Mouse (Mus musculus) erythroid progenitor cell, adult 5-6 weeks (primary cell): ENCODE results near the gene Tcta. TPM values are rescaled to one million over a fixed set of nuclear protein-coding genes. Genes with fewer than 3 reads are reported as not detected.
"Not testable (repeated sequence)": the region's sequence is repeated elsewhere in the genome, so short reads cannot be mapped to it uniquely, and the experiment has no call there.

ENCODE experiments used
- ATAC-seq: replicated peaks from 2 replicates; pipeline ENCODE4 v1.8.0; 2016; ENCODE audit warnings: moderate number of reproducible peaks, mild to moderate bottlenecking, moderate TSS enrichment, inconsistent platforms; ENCODE audit not compliant: poor library complexity, low FRiP score, severe bottlenecking
- total RNA-seq, 2 experiments: library from RNA; stranded (forward) in 1 of 2; stranded (reverse) in 1 of 2; fragments of 150-400 nt in 1 of 2; fragments of 186-747, 209-891 nt in 1 of 2; gene quantifications; 2 replicates each; pipeline versions ENCODE4 v1.2.3 to v1.2.4; 2015 to 2017; ENCODE audit warnings: low replicate concordance in 2 of 2

The Tcta gene
- total RNA-seq, 2 experiments from 2014 or later: 2.3 to 5.9 TPM

DNA sequence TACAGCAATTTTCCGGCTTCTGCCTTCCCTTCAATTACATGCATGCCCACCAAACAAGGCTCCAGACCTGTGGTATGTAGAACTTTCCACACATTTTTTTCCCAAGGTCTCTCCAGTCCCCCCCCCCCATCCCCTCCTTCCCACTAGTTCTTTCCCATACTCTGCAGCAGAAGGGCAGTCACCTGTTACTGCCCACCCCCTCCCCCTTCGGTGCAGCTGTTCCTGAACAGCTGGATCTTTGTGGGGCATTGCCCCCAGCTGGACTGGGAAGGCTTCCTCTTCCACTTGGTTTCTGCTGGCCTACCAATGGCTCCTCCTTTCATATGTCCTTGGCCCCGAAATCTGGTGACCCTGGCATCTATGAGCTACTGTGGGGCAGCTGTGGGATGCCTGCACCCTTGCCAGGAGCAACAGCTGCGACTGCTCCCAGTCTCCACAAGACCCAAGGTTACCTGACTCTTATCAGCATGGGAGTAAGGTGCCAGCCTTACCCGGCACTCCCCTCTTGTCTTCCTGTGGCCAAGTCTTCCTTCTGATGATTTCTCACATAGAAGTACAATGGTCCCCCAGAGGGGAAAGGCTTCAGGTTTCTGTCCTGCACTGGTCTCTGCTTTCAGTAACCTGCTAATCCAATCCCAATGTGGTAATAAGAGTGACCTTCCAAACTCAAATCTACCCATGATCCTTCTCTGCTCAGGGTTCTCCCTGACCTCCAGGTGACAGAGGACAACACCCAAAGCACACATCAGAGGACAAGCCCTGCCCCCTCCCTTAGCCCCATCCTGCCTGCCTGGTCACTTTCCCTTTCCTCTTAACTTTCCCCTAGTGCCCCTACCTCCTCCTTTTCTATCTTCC is 31.3 kb downstream of the Tcta start:
- no peak for ATAC-seq

DNA sequence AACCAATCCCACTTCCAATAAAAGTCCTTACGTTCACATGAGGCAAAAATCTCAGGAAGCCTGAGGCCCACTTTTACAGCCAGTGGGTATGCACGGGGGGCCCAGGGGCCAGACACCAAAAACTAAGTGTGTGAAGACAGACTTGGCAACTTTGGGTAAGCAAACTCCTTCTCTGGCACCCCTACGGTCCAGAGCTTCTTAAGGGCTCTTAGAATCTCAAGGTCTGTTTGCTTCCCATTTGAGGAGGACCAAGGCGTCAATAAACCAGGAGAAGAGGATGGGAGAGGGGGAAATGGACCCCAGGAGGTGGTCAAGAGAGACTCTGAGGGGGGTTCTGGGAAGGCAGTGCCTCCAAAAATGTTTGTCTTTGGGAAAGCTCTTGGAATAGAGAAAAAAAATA is 32.5 kb downstream of the Tcta start:
- ATAC-seq: no peak

DNA sequence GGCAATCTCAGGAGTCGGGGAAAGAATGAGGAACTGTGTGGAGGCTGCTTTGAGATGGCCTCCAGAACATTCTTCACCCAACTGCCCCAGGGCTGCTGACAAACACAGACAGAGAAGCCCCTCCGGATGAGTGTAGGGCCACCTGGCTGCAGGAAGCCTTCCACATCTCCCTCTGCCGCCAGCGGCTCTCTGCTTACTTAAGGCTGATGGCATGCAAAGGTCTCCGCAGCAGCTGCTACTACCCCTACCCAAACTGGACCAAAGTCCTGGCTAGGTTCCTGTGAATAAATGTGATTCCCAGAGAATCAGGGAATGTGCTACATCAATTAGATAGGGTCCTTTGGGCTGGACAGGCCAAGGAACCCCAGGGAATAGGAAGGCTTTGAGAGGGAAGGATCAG is 33.3 kb downstream of the Tcta start:
- no peak for ATAC-seq

DNA sequence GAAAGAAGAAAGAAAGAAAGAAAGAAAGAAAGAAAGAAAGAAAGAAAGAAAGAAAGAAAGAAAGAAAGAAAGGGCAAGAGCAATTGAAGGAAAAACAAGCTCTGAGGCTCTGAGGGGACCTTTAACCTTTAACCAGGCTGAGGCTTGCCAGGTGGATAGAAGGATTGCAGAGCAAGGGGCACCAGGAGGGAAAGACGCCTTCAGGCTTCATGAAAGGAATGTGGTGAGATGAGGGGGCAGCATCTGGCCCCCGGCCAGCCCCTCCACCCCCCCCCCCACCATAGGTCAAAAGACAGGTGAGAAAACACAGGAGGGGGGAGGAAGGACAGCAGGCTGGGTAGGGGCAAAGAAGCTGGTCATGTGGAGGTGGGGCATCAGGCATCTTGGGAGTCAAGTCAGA is 34.0 kb downstream of the Tcta start:
- no peak for ATAC-seq

DNA sequence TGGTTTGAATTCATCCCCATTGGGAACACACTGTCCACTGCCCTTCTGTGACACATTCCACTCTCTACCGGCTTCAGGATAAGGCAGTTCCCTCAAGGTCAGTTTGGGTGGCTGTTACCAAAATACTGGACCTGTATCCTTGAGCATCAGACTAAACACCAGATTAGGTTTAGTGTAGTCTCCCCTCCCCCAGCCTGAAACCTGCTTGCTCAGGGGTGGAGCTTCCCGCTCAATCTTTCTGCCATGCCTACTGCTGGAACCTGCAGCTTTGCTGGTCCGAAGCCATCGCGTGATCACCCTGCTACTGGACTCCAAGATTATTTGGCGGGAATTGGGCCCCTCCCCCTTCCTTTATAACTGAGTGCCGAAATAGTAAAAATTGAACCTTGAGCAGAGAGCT is 37.3 kb downstream of the Tcta start:
- not testable (repeated sequence) for ATAC-seq

DNA sequence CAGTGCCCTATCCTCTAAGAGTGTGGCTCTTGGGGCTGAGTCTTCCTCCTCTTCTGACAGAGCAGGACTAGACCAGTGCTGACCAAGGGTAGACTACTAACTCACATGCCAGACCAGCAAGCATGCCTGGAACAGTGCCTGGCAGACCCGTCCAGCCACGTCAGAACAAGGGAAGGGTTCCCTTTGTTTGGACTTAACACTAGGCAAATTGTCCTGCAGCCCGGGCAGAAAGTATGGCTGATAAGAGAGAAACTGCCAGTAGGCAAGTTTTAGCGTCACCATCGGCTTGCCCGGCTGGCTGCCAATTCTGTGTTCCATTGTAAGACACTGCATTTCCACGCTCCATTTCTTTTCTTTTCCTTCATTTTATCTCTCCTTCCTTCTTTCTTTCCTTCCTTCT is 38.3 kb downstream of the Tcta start:
- no peak for ATAC-seq

DNA sequence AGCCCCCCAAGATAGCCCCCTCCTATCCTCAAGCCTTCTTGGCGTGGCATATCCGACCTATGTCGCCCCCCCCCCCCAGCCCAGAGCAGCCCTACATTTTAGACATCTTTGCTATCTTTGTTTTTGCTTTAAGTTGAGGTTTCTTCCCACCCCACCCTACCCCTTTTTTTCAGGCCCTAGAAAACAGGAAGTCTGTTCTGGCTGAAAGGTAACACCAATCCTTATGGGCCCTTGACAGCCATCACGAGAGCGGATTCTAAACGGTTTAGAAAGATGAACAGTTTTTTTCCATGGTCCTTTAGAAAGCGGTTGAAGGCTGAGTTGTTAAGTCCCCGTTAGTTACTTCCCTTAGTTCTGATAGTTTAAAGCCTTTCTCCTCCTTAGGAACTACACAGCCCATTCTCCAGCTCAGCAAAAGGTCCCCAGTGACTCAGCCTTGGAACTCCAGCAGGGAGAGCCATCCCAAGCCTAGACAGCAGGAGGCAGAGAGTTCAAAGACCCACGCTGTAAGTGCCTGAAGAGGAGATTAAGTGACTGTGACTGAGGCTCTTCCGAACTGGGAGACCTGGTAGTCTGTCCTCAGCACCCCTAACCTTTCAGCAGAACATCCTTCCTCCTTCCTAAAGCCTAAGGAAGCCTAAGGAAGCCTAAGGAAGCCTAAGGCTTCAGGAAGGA is 39.6 kb downstream of the Tcta start:
- ATAC-seq: no peak

DNA sequence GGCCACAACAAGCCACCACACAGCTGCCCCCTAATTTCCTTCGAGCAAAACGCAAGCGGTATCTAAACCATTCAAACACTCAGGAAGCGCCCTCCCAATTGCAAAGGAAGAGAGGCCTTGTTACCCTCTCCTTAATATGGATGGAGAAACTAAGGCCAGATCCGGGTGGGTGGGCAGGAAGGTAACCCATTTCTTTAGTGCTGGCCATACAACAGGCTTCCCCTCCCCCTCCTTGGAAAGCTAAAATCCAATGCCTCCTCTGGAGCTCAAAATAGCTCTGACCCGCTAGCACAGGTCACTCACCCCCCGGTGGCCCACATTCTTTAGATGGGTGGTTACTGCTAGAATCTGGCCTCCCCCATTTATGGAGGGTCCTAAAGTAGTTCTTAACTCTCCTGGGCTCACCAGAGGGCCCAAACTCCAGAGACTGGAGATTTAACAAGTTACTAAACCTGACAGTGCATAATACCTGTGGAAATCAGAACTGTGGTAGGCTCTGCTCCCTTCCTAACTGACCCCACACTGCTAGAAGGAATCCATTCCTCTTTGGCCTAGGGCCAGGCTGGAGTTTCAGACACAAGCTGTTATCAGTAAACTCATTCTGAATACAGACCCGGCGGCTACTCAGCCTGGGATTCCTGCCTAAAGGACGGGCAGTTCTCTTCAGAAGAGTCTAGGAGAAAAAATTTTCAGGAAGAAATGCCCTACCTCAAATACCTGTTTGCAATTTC is 41.6 kb downstream of the Tcta start:
- ATAC-seq: no peak

DNA sequence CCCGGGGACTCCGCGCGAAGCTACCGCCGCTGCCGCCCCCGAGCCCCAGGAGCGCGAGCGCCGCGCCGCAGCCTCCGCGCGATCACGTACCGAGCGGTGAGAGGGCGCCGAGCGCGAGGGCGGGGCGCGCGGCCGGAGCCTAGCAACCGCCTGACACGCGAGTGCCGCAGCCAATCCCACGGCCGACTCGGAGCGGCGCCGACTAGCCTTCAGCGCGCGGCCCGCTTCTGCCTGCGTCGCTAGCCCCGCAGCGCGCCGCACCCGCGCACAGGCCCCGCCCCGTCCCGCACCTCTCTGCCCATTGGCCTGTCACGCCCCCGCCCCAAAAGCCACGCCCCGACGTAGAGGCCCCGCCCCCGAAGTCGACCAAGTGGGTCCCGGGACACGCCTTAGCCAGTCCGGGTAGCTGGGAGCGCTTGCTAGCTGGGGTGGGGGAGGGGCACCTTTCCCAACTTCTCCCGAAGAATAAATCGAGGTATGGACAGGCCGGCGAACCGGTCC is 42.2 kb downstream of the Tcta start, which contains the start of gene Dag1:
TSS of gene Dag1 (minus strand) at position 269 of the 501 bp plus-strand sequence.
- peak; percentile 96 for ATAC-seq

DNA sequence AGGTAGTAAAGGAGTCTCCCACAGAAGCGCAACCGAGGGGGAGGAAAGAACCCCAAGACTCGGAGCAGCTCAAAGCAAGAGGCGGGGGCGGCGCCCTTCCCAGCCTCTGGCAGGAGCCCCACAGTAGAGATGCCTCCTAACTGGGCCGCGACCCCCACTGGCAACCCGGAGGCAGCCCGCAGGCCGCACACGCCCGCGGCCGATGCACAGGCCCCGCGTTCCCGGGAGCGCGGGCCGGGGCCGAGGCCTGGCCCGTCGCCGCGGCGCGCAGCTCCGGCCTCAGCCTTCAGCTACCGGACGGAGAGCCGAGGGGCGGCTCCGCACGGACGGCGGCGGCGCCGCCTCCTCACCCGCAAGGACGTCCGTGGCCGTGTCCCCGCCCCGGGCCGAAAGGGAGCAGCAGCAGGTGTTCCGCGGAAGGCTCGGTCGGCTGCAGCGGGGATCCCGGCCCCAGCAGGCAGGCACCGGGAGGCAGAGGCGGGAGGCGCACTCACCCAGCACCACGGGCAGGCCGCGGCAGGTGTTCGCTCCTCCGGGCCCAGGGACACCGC is 42.8 kb downstream of the Tcta start:
- peak; percentile 69 for ATAC-seq

DNA sequence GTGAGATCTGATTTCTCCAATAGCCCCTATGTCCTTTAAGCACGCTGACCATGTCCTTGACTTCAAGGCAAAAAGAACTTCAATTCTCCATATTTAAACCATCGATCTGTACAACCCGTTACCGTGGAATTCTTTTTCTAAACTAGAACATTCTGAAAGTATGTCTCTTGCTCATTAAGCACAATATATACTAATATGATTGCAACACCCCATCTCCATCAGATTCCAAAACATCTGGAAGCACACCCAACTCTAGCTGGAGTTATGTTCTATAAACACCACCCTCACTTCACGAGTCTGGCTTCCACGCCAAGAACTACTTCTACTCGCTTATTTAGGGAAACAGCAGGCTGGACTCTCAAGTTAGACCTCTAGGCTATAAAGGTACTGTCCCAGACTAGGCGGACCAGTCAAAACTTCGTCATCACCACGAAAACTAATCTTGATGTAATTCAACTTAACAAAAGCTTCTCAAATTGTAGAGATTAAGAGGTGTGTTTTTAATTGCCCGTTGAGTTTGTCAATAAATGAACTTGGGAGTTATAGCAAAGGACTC is 43.4 kb downstream of the Tcta start:
- ATAC-seq: no peak

DNA sequence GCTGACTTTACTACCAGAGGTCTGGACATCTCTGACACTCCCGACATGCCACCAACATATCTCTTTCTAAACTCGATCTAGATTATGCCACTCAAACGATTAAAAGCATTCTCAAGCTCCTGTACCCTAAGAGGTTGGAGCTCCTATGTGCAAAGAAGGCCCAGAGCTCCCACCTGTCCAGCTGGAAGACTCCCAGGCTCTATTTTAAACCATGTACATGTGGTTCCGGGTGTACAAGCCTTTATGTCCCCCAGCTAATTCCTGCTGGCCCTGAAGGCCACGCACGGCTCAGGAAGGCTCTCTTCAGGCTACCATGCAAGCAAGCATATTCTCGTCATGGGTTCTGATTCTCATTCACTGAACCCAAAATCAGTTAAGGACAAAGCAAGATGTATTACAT is 44.1 kb downstream of the Tcta start:
- no peak for ATAC-seq

DNA sequence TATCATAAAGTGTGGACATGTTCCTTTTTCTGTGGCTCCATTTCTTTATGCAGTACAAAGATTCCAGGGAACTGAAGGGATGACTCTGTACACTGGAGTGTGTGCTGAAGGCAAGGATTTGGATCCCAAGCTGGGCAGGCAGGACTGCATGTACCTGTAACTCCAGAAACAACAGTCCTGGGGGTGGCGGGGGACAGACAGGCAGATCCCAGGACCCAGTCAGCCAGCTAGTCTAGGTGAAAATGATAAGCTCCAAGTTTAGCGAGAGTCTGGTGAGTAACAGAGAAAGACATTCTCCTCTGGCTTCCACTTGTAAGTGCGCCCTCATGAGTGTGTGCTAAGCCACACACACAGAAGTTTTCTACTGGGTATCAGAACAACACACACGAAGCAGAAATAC is 45.4 kb downstream of the Tcta start:
- no peak for ATAC-seq

Other genes with a start within 250 kb of the Tcta start
- gene Mst1, start 225.7 kb downstream of the Tcta start, total RNA-seq (2015; ENCODE audit: low replicate concordance): 22.0 and 63.3 TPM in 2 replicates
- gene Mst1, start 225.7 kb downstream of the Tcta start, total RNA-seq (2017; ENCODE audit: low replicate concordance): 7.7 and 14.1 TPM in 2 replicates
- 1,337 and 1,464 TPM in 2 replicates for gene Rnf123, start 222.8 kb downstream of the Tcta start, total RNA-seq (2015; ENCODE audit: low replicate concordance)
- gene Rnf123, start 222.8 kb downstream of the Tcta start, total RNA-seq (2017; ENCODE audit: low replicate concordance): 890 and 970 TPM in 2 replicates
- gene Apeh, start 211.6 kb downstream of the Tcta start, total RNA-seq (2015; ENCODE audit: low replicate concordance): 265 and 389 TPM in 2 replicates
- gene Apeh, start 211.6 kb downstream of the Tcta start, total RNA-seq (2017; ENCODE audit: low replicate concordance): 454 and 497 TPM in 2 replicates
- gene Bsn, start 115.8 kb downstream of the Tcta start, total RNA-seq (2015; ENCODE audit: low replicate concordance): under 0.01 and 0.42 TPM in 2 replicates
- 1.5 TPM in 1 of 2 replicates, not detected in the other for gene Bsn, start 115.8 kb downstream of the Tcta start, total RNA-seq (2017; ENCODE audit: low replicate concordance)
- gene Dag1, start 42.2 kb downstream of the Tcta start, total RNA-seq (2015; ENCODE audit: low replicate concordance): 11.2 and 14.3 TPM in 2 replicates
- gene Dag1, start 42.2 kb downstream of the Tcta start, total RNA-seq (2017; ENCODE audit: low replicate concordance): 5.4 and 6.3 TPM in 2 replicates
- gene Nicn1, start 15.7 kb downstream of the Tcta start, total RNA-seq (2015; ENCODE audit: low replicate concordance): not detected in 2 replicates
- 0.64 and 0.91 TPM in 2 replicates for gene Nicn1, start 15.7 kb downstream of the Tcta start, total RNA-seq (2017; ENCODE audit: low replicate concordance)
- not detected in 2 replicates for gene Amt, start 9.3 kb downstream of the Tcta start, total RNA-seq (2015; ENCODE audit: low replicate concordance)
- not detected in 2 replicates for gene Amt, start 9.3 kb downstream of the Tcta start, total RNA-seq (2017; ENCODE audit: low replicate concordance)
- 157 and 175 TPM in 2 replicates for gene Rhoa, start within 50 bp of the Tcta start, total RNA-seq (2015; ENCODE audit: low replicate concordance)
- 253 and 313 TPM in 2 replicates for gene Rhoa, start within 50 bp of the Tcta start, total RNA-seq (2017; ENCODE audit: low replicate concordance)
- gene Gpx1, start 32.7 kb upstream of the Tcta start, total RNA-seq (2015; ENCODE audit: low replicate concordance): 4,218 and 4,387 TPM in 2 replicates
- gene Gpx1, start 32.7 kb upstream of the Tcta start, total RNA-seq (2017; ENCODE audit: low replicate concordance): 2,703 and 2,741 TPM in 2 replicates
- 162 and 251 TPM in 2 replicates for gene Usp4, start 41.7 kb upstream of the Tcta start, total RNA-seq (2015; ENCODE audit: low replicate concordance)
- 123 and 148 TPM in 2 replicates for gene Usp4, start 41.7 kb upstream of the Tcta start, total RNA-seq (2017; ENCODE audit: low replicate concordance)
- 2.1 and 2.2 TPM in 2 replicates for gene 1700102P08Rik, start 86.6 kb upstream of the Tcta start, total RNA-seq (2015; ENCODE audit: low replicate concordance)
- 1.2 and 4.6 TPM in 2 replicates for gene 1700102P08Rik, start 86.6 kb upstream of the Tcta start, total RNA-seq (2017; ENCODE audit: low replicate concordance)
- gene Ccdc36, start 122.3 kb upstream of the Tcta start, total RNA-seq (2015; ENCODE audit: low replicate concordance): not detected in 2 replicates
- gene Ccdc36, start 122.3 kb upstream of the Tcta start, total RNA-seq (2017; ENCODE audit: low replicate concordance): 1.1 TPM in 1 of 2 replicates, not detected in the other
- not detected in 2 replicates for gene BC048562, start 130.3 kb upstream of the Tcta start, total RNA-seq (2015; ENCODE audit: low replicate concordance)
- not detected in 2 replicates for gene BC048562, start 130.3 kb upstream of the Tcta start, total RNA-seq (2017; ENCODE audit: low replicate concordance)
- 3.4 and 23.4 TPM in 2 replicates for gene Ccdc71, start 154.4 kb upstream of the Tcta start, total RNA-seq (2015; ENCODE audit: low replicate concordance)
- 9.5 and 14.6 TPM in 2 replicates for gene Ccdc71, start 154.4 kb upstream of the Tcta start, total RNA-seq (2017; ENCODE audit: low replicate concordance)
- 2.5 and 2.9 TPM in 2 replicates for gene Klhdc8b, start 155.4 kb upstream of the Tcta start, total RNA-seq (2015; ENCODE audit: low replicate concordance)
- gene Klhdc8b, start 155.4 kb upstream of the Tcta start, total RNA-seq (2017; ENCODE audit: low replicate concordance): 5.4 TPM in 1 of 2 replicates, not detected in the other
- gene Lamb2, start 173.6 kb upstream of the Tcta start, total RNA-seq (2015; ENCODE audit: low replicate concordance): not detected in 2 replicates
- not detected in 2 replicates for gene Lamb2, start 173.6 kb upstream of the Tcta start, total RNA-seq (2017; ENCODE audit: low replicate concordance)
- 52.6 and 63.7 TPM in 2 replicates for gene Usp19, start 184.4 kb upstream of the Tcta start, total RNA-seq (2015; ENCODE audit: low replicate concordance)
- 54.7 and 58.7 TPM in 2 replicates for gene Usp19, start 184.4 kb upstream of the Tcta start, total RNA-seq (2017; ENCODE audit: low replicate concordance)
- 67.5 and 85.1 TPM in 2 replicates for gene Qars, start 201.5 kb upstream of the Tcta start, total RNA-seq (2015; ENCODE audit: low replicate concordance)
- gene Qars, start 201.5 kb upstream of the Tcta start, total RNA-seq (2017; ENCODE audit: low replicate concordance): 78.3 and 79.2 TPM in 2 replicates
- gene Qrich1, start 210.6 kb upstream of the Tcta start, total RNA-seq (2015; ENCODE audit: low replicate concordance): 92.6 and 141 TPM in 2 replicates
- 117 and 139 TPM in 2 replicates for gene Qrich1, start 210.6 kb upstream of the Tcta start, total RNA-seq (2017; ENCODE audit: low replicate concordance)